In the genomic region with DNA sequence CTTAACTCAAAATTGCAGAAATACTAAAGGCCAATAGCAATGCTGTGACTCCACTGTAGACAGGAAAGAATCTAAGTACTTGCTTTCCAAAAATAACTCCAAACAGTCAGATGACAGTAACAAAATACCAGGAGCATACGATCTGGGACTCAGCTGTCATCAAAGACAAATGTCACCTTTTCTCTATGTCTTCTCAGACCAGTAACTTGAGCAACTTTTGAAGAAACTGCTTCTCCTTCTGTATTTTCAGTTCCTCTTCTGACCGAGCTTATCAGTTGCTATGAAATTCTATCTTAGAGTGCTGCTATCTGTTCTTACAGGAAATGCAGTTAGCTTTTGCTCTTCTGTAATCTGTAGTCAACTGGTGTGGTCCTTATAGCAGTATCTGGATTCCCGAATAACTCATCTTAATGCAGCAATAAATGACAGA, we compare ENCODE assay signal across 1 mouse cellular context.
TF ChIP-seq lines count a peak whose summit lies in the region.

No protein-coding gene starts in this region.

TF ChIP-seq in MEL, 35 proteins besides CTCF, POLR2A, EP300 and RAD21 (continued from another document):
- TF ChIP-seq MEF2A (IDR thresholded peaks at IDR 0.05; ENCODE audit: extremely low read depth, insufficient replicate concordance, low read depth, low read length, poor library complexity, severe bottlenecking) (peak; percentile 88; the same call in 1 of the 2 replicates), E2F4 (IDR thresholded peaks at IDR 0.05; ENCODE audit: borderline replicate concordance, low read depth, low read length) (no peak), MYC (IDR thresholded peaks at IDR 0.05; ENCODE audit: low read depth, low read length) (no peak), SMC3 (IDR thresholded peaks at IDR 0.05; ENCODE audit: low read depth, low read length) (no peak), JUND (IDR thresholded peaks at IDR 0.05; ENCODE audit: low read depth, low read length) (no peak)
